Mouse (Mus musculus) neural tube, embryonic 12.5 days (tissue): ENCODE data around the gene Myh7b. TPM values are rescaled to one million over a fixed set of nuclear protein-coding genes. Genes with fewer than 3 reads are reported as not detected.

Experiments
- ATAC-seq: fragments of 200-750 bp; cut with Nextera tagmentation; 2 replicates; pipeline ENCODE4 v1.8.0; 2017; ENCODE audit warnings: low read depth, mild to moderate bottlenecking, moderate TSS enrichment, moderate library complexity; ENCODE audit not compliant: low FRiP score
- H3K27ac ChIP-seq: fragments of 300-500 bp; sonication (generic); 2 replicates; pipeline ENCODE4 v1.5.1; 2016
- H3K27me3 ChIP-seq: fragments of 300-500 bp; sonication (generic); replicated peaks from 2 replicates; pipeline ENCODE4 v1.6.1; 2016; ENCODE audit warnings: mild to moderate bottlenecking
- H3K36me3 ChIP-seq: fragments of 300-500 bp; sonication (generic); 2 replicates; pipeline ENCODE4 v1.6.1; 2016; ENCODE audit warnings: mild to moderate bottlenecking
- H3K4me1 ChIP-seq: fragments of 300-500 bp; sonication (generic); 2 replicates; pipeline ENCODE4 v1.6.1; 2016
- H3K4me2 ChIP-seq: fragments of 300-500 bp; sonication (generic); replicated peaks from 2 replicates; pipeline ENCODE4 v1.6.1; 2016; ENCODE audit warnings: mild to moderate bottlenecking
- H3K4me3 ChIP-seq: fragments of 300-500 bp; sonication (generic); 2 replicates; pipeline ENCODE4 v1.5.1; 2016
- H3K9ac ChIP-seq: fragments of 300-500 bp; sonication (generic); 2 replicates; pipeline ENCODE4 v1.6.1; 2016; ENCODE audit warnings: mild to moderate bottlenecking
- H3K9me3 ChIP-seq: fragments of 300-500 bp; sonication (generic); 2 replicates; pipeline ENCODE4 v1.6.1; 2016; ENCODE audit warnings: mild to moderate bottlenecking
- WGBS: fragments of 180-500 bp; shearing (Covaris S2); methylation state at CpG from one replicate; pipeline ENCODE4 v1.1.7; 2016; 5-methylcytosine and 5-hydroxymethylcytosine counted together
- polyA plus RNA-seq: library from polyadenylated mRNA; unstranded; fragments of >200 nt; fragmentation: Nextera tagmentation; extraction: Ambion mirVana; gene quantifications from 2 replicates; pipeline ENCODE4 v1.2.1, GENCODE M21; 2016

Gene Myh7b
- polyA plus RNA-seq = 0.78 and 1.3 TPM in 2 replicates

GRCm38 (mm10) chr2:155610978-155611377, at the start of gene Myh7b:
Gene Myh7b, plus strand, starts transcription at chr2:155611212.
- H3K9ac ChIP-seq = no peak within 1 kb of the TSS
- H3K4me2 ChIP-seq = no peak within 1 kb of the TSS
- no peak within 1 kb of the TSS for H3K27ac ChIP-seq
- peaks cover 7% of the 10 kb centered on the region; the same call in 1 of the 2 replicates for H3K4me1 ChIP-seq
- H3K36me3 ChIP-seq = no peaks in the 10 kb centered on the region
- WGBS = 30% methylated on average over 4 of the region's 4 CpGs
- ATAC-seq = no peak
- H3K27me3 ChIP-seq = 0 out of 2 replicates have a peak, but pooled peaks cover 2% of the 10 kb centered on the region
- H3K4me3 ChIP-seq = no peak within 1 kb of the TSS
- no peaks in the 10 kb centered on the region for H3K9me3 ChIP-seq

GRCm38 (mm10) chr2:155562209-155562608, 48.8 kb upstream of the Myh7b start:
- Histone ChIP-seq H3K36me3 (peaks cover 29% of the 10 kb centered on the region), H3K27ac (no peak overlapping the region), H3K27me3 (no peaks in the 10 kb centered on the region), H3K9me3 (no peaks in the 10 kb centered on the region), H3K4me1 (no peaks in the 10 kb centered on the region), H3K4me2 (no peak overlapping the region), H3K9ac (no peak overlapping the region), H3K4me3 (no peak overlapping the region)
- 66% methylated on average over 1 of the region's 1 CpGs for WGBS
- ATAC-seq = no peak

- no peak overlapping the region for H3K4me2 ChIP-seq
- no peaks in the 10 kb centered on the region for H3K27me3 ChIP-seq
- no peaks in the 10 kb centered on the region for H3K4me1 ChIP-seq
- H3K9ac ChIP-seq = no peak overlapping the region
- H3K9me3 ChIP-seq = no peaks in the 10 kb centered on the region
- H3K4me3 ChIP-seq = no peak overlapping the region
- no peak overlapping the region for H3K27ac ChIP-seq
- 87% methylated on average over 4 of the region's 4 CpGs for WGBS
- peaks cover 31% of the 10 kb centered on the region for H3K36me3 ChIP-seq
- no peak for ATAC-seq
Observed at GRCm38 (mm10) chr2:155562934-155563333, 48.1 kb upstream of the Myh7b start.

- ATAC-seq = no peak
- Histone ChIP-seq H3K36me3 (peaks cover 15% of the 10 kb centered on the region; the same call in 1 of the 2 replicates), H3K9ac (no peak overlapping the region), H3K27me3 (no peaks in the 10 kb centered on the region), H3K4me3 (no peak overlapping the region), H3K9me3 (no peaks in the 10 kb centered on the region), H3K27ac (no peak overlapping the region), H3K4me1 (no peaks in the 10 kb centered on the region; the same call in 1 of the 2 replicates), H3K4me2 (no peak overlapping the region)
- WGBS = 88% methylated on average over 5 of the region's 5 CpGs
Observed at GRCm38 (mm10) chr2:155567751-155568150, 43.3 kb upstream of the Myh7b start.

GRCm38 (mm10) chr2:155569223-155569807, 41.7 kb upstream of the Myh7b start:
- ATAC-seq = no peak
- Histone ChIP-seq H3K36me3 (peaks cover 9% of the 10 kb centered on the region; the same call in 1 of the 2 replicates), H3K9me3 (no peaks in the 10 kb centered on the region), H3K4me3 (no peak overlapping the region), H3K27ac (no peak overlapping the region), H3K4me1 (no peaks in the 10 kb centered on the region; the same call in 1 of the 2 replicates), H3K9ac (no peak overlapping the region), H3K27me3 (no peaks in the 10 kb centered on the region), H3K4me2 (no peak overlapping the region)
- 18% methylated on average over 3 of the region's 3 CpGs for WGBS

- 93% methylated on average over 9 of the region's 9 CpGs for WGBS
- no peak overlapping the region for H3K27ac ChIP-seq
- H3K36me3 ChIP-seq = no peaks in the 10 kb centered on the region; the same call in 1 of the 2 replicates
- H3K4me3 ChIP-seq = no peak overlapping the region
- no peaks in the 10 kb centered on the region for H3K27me3 ChIP-seq
- no peak for ATAC-seq
- H3K9me3 ChIP-seq = no peaks in the 10 kb centered on the region
- no peak overlapping the region for H3K9ac ChIP-seq
- no peak overlapping the region for H3K4me2 ChIP-seq
- H3K4me1 ChIP-seq = no peaks in the 10 kb centered on the region; the same call in 1 of the 2 replicates
Observed at GRCm38 (mm10) chr2:155573001-155573400, 38.0 kb upstream of the Myh7b start.

GRCm38 (mm10) chr2:155573996-155574395, 37.0 kb upstream of the Myh7b start:
- 89% methylated on average over 7 of the region's 7 CpGs for WGBS
- Histone ChIP-seq H3K4me1 (no peaks in the 10 kb centered on the region; the same call in 1 of the 2 replicates), H3K9ac (no peak overlapping the region), H3K4me2 (no peak overlapping the region), H3K27ac (no peak overlapping the region), H3K4me3 (no peak overlapping the region), H3K36me3 (no peaks in the 10 kb centered on the region; the same call in 1 of the 2 replicates), H3K27me3 (no peaks in the 10 kb centered on the region), H3K9me3 (no peaks in the 10 kb centered on the region)
- no peak for ATAC-seq

- no peaks in the 10 kb centered on the region for H3K9me3 ChIP-seq
- ATAC-seq = no peak
- no peaks in the 10 kb centered on the region; the same call in 1 of the 2 replicates for H3K36me3 ChIP-seq
- H3K4me3 ChIP-seq = no peak overlapping the region
- H3K9ac ChIP-seq = no peak overlapping the region
- H3K4me2 ChIP-seq = no peak overlapping the region
- no peak overlapping the region for H3K27ac ChIP-seq
- H3K4me1 ChIP-seq = no peaks in the 10 kb centered on the region; the same call in 1 of the 2 replicates
- no peaks in the 10 kb centered on the region for H3K27me3 ChIP-seq
- WGBS = 94% methylated on average over 4 of the region's 4 CpGs
Observed at GRCm38 (mm10) chr2:155574700-155575099, 36.3 kb upstream of the Myh7b start.

GRCm38 (mm10) chr2:155576656-155577055, 34.4 kb upstream of the Myh7b start:
- Histone ChIP-seq H3K27me3 (no peaks in the 10 kb centered on the region), H3K9me3 (no peaks in the 10 kb centered on the region), H3K36me3 (no peaks in the 10 kb centered on the region; the same call in 1 of the 2 replicates), H3K9ac (no peak overlapping the region), H3K4me3 (no peak overlapping the region), H3K4me2 (no peak overlapping the region), H3K27ac (no peak overlapping the region), H3K4me1 (no peaks in the 10 kb centered on the region)
- no peak for ATAC-seq
- 74% methylated on average over 9 of the region's 9 CpGs for WGBS

- Histone ChIP-seq H3K9ac (no peak overlapping the region), H3K36me3 (no peaks in the 10 kb centered on the region; the same call in 1 of the 2 replicates), H3K4me1 (no peaks in the 10 kb centered on the region), H3K4me3 (no peak overlapping the region), H3K27ac (no peak overlapping the region), H3K9me3 (no peaks in the 10 kb centered on the region), H3K27me3 (no peaks in the 10 kb centered on the region), H3K4me2 (no peak overlapping the region)
- WGBS = 93% methylated on average over 3 of the region's 3 CpGs
- ATAC-seq = no peak
Observed at GRCm38 (mm10) chr2:155580331-155580730, 30.7 kb upstream of the Myh7b start.

- no peaks in the 10 kb centered on the region for H3K4me1 ChIP-seq
- no peak overlapping the region for H3K9ac ChIP-seq
- no peak overlapping the region for H3K27ac ChIP-seq
- 80% methylated on average over 4 of the region's 4 CpGs for WGBS
- no peak overlapping the region for H3K4me2 ChIP-seq
- H3K36me3 ChIP-seq = no peaks in the 10 kb centered on the region
- no peaks in the 10 kb centered on the region for H3K9me3 ChIP-seq
- H3K27me3 ChIP-seq = no peaks in the 10 kb centered on the region
- ATAC-seq = no peak
- no peak overlapping the region for H3K4me3 ChIP-seq
Observed at GRCm38 (mm10) chr2:155582384-155582995, 28.5 kb upstream of the Myh7b start.

- H3K9ac ChIP-seq = no peak overlapping the region
- H3K9me3 ChIP-seq = no peaks in the 10 kb centered on the region
- no peak overlapping the region for H3K4me3 ChIP-seq
- no peaks in the 10 kb centered on the region for H3K36me3 ChIP-seq
- ATAC-seq = no peak
- WGBS = 86% methylated on average over 5 of the region's 5 CpGs
- H3K4me1 ChIP-seq = no peaks in the 10 kb centered on the region
- no peak overlapping the region for H3K4me2 ChIP-seq
- H3K27ac ChIP-seq = no peak overlapping the region
- H3K27me3 ChIP-seq = no peaks in the 10 kb centered on the region
Observed at GRCm38 (mm10) chr2:155582996-155583395, 28.0 kb upstream of the Myh7b start.
